In the genomic region with DNA sequence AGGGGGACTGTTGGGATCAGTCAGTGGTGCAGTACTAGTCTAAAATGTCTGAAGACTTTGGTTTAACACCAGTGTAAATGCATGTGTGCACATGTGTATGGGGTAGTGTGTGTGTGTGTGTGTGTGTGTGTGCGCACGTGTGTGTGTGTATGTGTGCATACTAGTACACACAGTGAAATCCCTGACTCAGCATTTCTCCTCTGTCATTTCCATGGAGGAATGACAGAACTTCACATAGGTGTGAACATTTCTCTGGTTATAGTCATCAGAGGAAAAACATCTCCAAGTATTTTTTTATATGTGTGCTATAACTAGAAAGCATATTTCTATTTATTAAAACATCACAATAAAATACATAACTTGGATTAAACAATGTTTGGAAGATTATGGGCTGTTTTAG, we compare ENCODE assay signal across 20 mouse cellular contexts.
DNase-seq lines count a peak whose midpoint lies in the region; ATAC-seq and TF ChIP-seq lines count a peak whose summit lies in the region.
"Had no signal": no experiment of that assay in that cellular context is flagged by ENCODE, and none has a peak within 500 bp of the region (broad histone marks: within the 10 kb centered on the region; RNA-seq: fewer than 3 reads in every experiment).

No protein-coding gene starts in this region.

- H3K36me3 ChIP-seq in CH12.LX (replicated peaks in 1 of 2; ENCODE audit: control insufficient read depth in 1 of 2, insufficient read depth in 1 of 2, low read length in 1 of 2) (no peaks in the 10 kb centered on the region), ES-E14 (ENCODE audit: control insufficient read depth, insufficient read depth, low read length, poor library complexity, severe bottlenecking) (no peaks in the 10 kb centered on the region)
- H3K36me3 ChIP-seq in liver, embryonic 12.5 days, result no peaks in the 10 kb centered on the region
- H3K36me3 ChIP-seq: G1E had no signal

- H3K4me2 ChIP-seq in CH12.LX (ENCODE audit: insufficient read depth, low read depth, poor library complexity, severe bottlenecking), result no peak overlapping the region
- H3K4me2 ChIP-seq in liver, embryonic 12.5 days, result no peak overlapping the region

- H3K4me1 ChIP-seq in CH12.LX (ENCODE audit: control insufficient read depth in 1 of 2, insufficient read depth in 2 of 2) (peaks cover 0 to 5% of the 10 kb centered on the region in 2 experiments; a peak in 2 of 4 replicates), ES-E14 (ENCODE audit: control insufficient read depth in 2 of 2, insufficient read depth in 2 of 2, low read length in 2 of 2, poor library complexity in 1 of 2) (no peaks in the 10 kb centered on the region)
- no peaks in the 10 kb centered on the region for H3K4me1 ChIP-seq in liver, embryonic 12.5 days

- H3K9me3 ChIP-seq in CH12.LX (replicated peaks; ENCODE audit: low read length), result no peaks in the 10 kb centered on the region
- H3K9me3 ChIP-seq in ES-E14 (ENCODE audit: control insufficient read depth, insufficient read depth, low read depth, low read length), result no peaks in the 10 kb centered on the region
- H3K9me3 ChIP-seq in liver, embryonic 12.5 days (replicated peaks), result no peaks in the 10 kb centered on the region

- H3K4me3 ChIP-seq in CH12.LX (replicated peaks in 1 of 3; ENCODE audit: low read depth in 2 of 3, low read length in 2 of 3, poor library complexity in 1 of 3) (no peak overlapping the region), ES-E14 (ENCODE audit: insufficient read depth in 1 of 2, low read depth in 1 of 2, low read length in 2 of 2, poor library complexity in 1 of 2, severe bottlenecking in 1 of 2) (no peak overlapping the region)
- H3K4me3 ChIP-seq in liver, embryonic 12.5 days, result no peak overlapping the region

- TF ChIP-seq RAD21 in CH12.LX (IDR thresholded peaks at IDR 0.05; ENCODE audit: low read depth, low read length), result no peak

- H3K27me3 ChIP-seq in CH12.LX (replicated peaks), result no peaks in the 10 kb centered on the region
- H3K27me3 ChIP-seq in liver, embryonic 12.5 days (replicated peaks), result no peaks in the 10 kb centered on the region
- H3K27me3 ChIP-seq: Patski had no signal

- no peaks in the 10 kb centered on the region for H3K79me2 ChIP-seq in CH12.LX (replicated peaks; ENCODE audit: control insufficient read depth, extremely low read depth, insufficient read depth, poor library complexity, severe bottlenecking)

- dilution Hi-C loops in CH12.LX (cut with MboI; ENCODE audit: extremely low pct_ligation_motif_present, extremely low pct_unique_long_range_greater_than_20kb, low sequenced_read_pairs), result no loop called here

- no peak for TF ChIP-seq EP300 in CH12.LX (IDR thresholded peaks at IDR 0.05; ENCODE audit: low read length)

- in situ Hi-C loops in CH12.LX (cut with MboI; ENCODE audit: low pct_ligation_motif_present, low pct_unique_long_range_greater_than_20kb, low sequenced_read_pairs), result no loop called here
- in situ Hi-C loops in ES-E14 (cut with MboI; ENCODE audit: low sequenced_read_pairs in 2 of 2, unreplicated experiment in 2 of 2), result no loop called here

- H3K9ac ChIP-seq in CH12.LX (ENCODE audit: insufficient read depth, low read depth) (no peak overlapping the region), ES-E14 (ENCODE audit: insufficient read depth, low read depth, low read length, poor library complexity, severe bottlenecking) (no peak overlapping the region)
- no peak overlapping the region for H3K9ac ChIP-seq in liver, embryonic 12.5 days

- no peak for ATAC-seq in liver, embryonic 12.5 days
- ATAC-seq: activated CD4-positive, CD25-positive, alpha-beta regulatory T cell, adult 4 months; CD4-positive, CD25-positive, alpha-beta regulatory T cell, adult 4 months; Patski had no signal

- TF ChIP-seq CTCF in CH12.LX (conservative IDR thresholded peaks at IDR 0.05 in 1 of 2, IDR thresholded peaks at IDR 0.05 in 1 of 2; ENCODE audit: low read depth in 2 of 2, low read length in 2 of 2), result no peak

- 74% methylated on average over 2 of the region's 2 CpGs for WGBS in liver, embryonic 12.5 days (ENCODE audit: insufficient replicate concordance)

- no peak for TF ChIP-seq POLR2A in CH12.LX (IDR thresholded peaks at IDR 0.05; ENCODE audit: low read depth, low read length)

- no peak for DNase-seq in CH12.LX (ENCODE audit: extremely low read depth)
- DNase-seq in ES-E14 (ENCODE audit: low read depth, low spot score), result no peak
- DNase-seq in kidney, adult 8-10 months, result no peak
- DNase-seq: adrenal gland, adult 2 months; adrenal gland, adult 8-10 months; adrenal gland, postnatal 10 days; adrenal gland, postnatal 14 days; adrenal gland, postnatal 25 days; adrenal gland, postnatal 36 days; B cell, adult 2 months; cerebellum, adult 11 months; cerebellum, adult 11-12 months; cerebellum, adult 18-20 months; cerebellum, adult 2 months; cerebellum, adult 8-10 months had no signal

- H3K27ac ChIP-seq in CH12.LX (ENCODE audit: insufficient read depth, low read depth), result no peak overlapping the region
- no peak overlapping the region for H3K27ac ChIP-seq in ES-E14 (ENCODE audit: insufficient read depth, low read depth, low read length, poor library complexity, severe bottlenecking)
- H3K27ac ChIP-seq in liver, embryonic 12.5 days, result no peak overlapping the region

TF ChIP-seq in CH12.LX, 34 proteins besides CTCF, POLR2A, EP300 and RAD21:
- no peak for TF ChIP-seq POLR2AphosphoS2 (IDR thresholded peaks at IDR 0.05; ENCODE audit: low read depth, low read length)
- peak; percentile 66; the same call in 1 of the 2 replicates for TF ChIP-seq MAFK (IDR thresholded peaks at IDR 0.05; ENCODE audit: insufficient replicate concordance, low read length)
TF ChIP-seq in CH12.LX: peak in this region for 1.

TF ChIP-seq in ES-E14, 5 proteins besides CTCF, POLR2A, EP300 and RAD21:
- TF ChIP-seq HCFC1 (IDR thresholded peaks at IDR 0.05; ENCODE audit: borderline replicate concordance, insufficient read depth, low read length) (no peak), MAFK (IDR thresholded peaks at IDR 0.05; ENCODE audit: insufficient read depth, low read depth, low read length) (peak; percentile 88)
